Mouse (Mus musculus) embryo, embryonic 10.5 days (tissue): ENCODE results near the gene Myh14.
"Not testable (repeated sequence)": the region's sequence is repeated elsewhere in the genome, so short reads cannot be mapped to it uniquely, and the experiment has no call there.

ENCODE experiments used
- DNase-seq: peaks from one replicate; pipeline ENCODE4 v3.0.0-alpha.2; 2015; ENCODE audit warnings: low spot score

The Myh14 gene

GRCm38 (mm10) chr7:44670803-44671202 lies at the start of gene Myh14:
Myh14 (minus strand) TSS chr7:44670843.
- DNase-seq: peak; percentile 94

DNA sequence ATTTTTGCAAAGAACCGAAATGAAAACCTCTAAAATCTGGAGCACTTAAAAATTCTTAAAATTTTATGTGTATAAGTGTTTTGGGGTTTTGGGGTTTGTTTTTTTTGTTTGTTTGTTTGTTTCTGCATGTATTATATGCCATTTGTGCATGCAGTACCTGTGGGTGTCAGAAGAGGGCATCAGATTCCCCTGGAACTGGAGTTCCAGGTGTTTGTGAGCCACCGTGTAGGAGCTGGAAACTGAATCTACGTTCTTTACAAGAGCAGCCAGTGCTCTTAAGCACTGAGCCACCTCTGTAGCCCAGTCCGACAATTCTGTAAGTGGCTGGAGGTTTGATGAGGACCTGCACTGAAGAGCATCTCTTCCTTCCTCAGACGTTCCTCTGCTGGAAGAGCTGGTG lies 39.2 kb upstream of the Myh14 start:
- no peak for DNase-seq

DNA sequence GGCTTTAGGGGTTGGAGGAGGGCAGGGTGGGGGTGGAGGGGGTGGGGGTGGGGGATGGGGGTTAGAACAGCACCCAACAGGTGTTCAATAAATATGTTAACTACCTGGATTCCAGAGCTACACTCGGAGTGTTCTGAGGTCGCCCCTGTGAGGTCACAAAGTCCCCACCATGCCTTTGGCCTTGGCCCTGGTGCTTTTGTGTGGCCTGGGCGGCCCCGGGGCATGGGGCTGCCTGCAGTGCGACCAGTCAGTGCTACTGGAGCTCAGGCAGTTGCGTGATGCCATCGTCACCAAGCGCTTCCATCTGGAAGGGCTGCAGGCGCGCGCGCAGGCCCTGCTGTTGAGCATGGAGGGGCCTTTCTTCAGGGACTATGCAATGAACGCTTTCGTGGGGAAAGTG lies 37.9 kb upstream of the Myh14 start, which contains the start of gene Izumo2:
Izumo2 (plus strand) TSS at position 169 of the 400 bp plus-strand sequence.
- no peak for DNase-seq

- not testable (repeated sequence) for DNase-seq
Observed at GRCm38 (mm10) chr7:44708093-44708492, 37.5 kb upstream of the Myh14 start.

- no peak for DNase-seq
Observed at GRCm38 (mm10) chr7:44707169-44707675, 36.6 kb upstream of the Myh14 start.

GRCm38 (mm10) chr7:44706322-44706721 lies 35.7 kb upstream of the Myh14 start:
- DNase-seq: no peak

DNA sequence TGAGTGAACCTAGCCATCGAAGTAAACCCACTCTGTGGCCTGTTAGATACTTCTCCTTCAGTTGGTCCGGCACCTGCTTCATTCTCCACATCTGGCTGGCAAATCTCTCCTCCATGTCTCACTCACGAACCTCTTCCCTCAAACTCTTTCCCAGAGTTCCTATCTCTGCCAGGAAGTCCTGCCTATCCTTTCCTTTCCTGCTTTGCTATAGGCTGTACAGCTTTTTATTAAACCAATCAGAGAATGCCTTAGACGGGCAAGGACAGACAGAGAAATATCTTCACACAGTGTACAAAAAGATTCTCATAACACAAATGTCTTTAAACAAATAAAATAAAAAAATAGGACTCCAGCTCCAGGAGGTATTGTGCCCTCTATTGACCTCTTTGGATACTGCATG lies 34.4 kb upstream of the Myh14 start:
- no peak for DNase-seq

- DNase-seq: peak; percentile 52
Observed at GRCm38 (mm10) chr7:44704363-44704762, 33.7 kb upstream of the Myh14 start.

- DNase-seq: no peak
Observed at GRCm38 (mm10) chr7:44702985-44703384, 32.3 kb upstream of the Myh14 start.

DNA sequence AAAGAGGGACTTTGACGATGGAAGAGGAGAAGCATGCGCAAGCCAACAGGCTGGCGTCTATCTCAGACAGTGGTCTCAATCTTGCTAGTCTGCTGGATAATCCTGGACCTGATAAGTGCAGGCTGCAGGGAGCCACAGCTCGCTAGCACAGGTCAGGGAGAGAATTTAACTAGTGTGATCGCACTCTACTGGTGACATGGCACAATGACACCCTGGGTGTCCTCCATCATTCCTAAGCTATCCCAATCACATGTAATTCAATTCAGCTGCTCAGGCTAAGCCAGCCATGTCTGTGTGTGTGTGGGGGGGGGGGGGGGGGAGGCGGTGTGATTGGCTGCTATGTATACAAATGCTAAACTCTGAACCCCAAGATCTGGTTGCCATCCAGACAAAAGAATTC lies 31.3 kb upstream of the Myh14 start:
- DNase-seq: peak; percentile 67

- no peak for DNase-seq
Observed at GRCm38 (mm10) chr7:44697980-44698379, 27.3 kb upstream of the Myh14 start.

DNA sequence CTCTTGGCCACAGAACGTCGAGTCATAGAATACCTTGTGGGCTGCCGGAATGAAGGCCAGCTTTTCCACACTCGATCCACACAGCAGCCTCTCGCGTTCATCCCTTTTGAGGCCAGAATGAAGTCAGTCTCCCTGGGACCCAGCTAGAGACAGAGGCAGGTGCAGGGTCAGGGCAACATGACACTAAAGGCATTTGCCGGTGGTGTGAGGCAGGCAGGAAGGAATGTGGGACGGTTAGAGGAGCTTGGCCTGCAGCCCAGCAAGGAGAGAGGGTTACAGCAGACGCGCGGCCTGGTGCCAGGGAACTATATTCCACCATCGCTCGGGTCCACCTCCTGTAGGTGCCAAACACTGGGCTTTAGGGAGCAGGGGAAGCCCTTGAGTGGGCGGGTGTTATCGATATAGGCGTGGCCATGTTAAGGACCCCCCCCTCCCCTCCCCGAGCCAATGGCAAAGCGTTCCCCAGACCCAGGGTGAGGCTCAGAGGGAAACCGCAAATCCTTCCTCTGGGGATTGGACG lies 26.6 kb upstream of the Myh14 start:
- peak; percentile 30 for DNase-seq

- DNase-seq: no peak
Observed at GRCm38 (mm10) chr7:44695223-44695622, 24.6 kb upstream of the Myh14 start.

- no peak for DNase-seq
Observed at GRCm38 (mm10) chr7:44693427-44694175, 23.0 kb upstream of the Myh14 start.

DNA sequence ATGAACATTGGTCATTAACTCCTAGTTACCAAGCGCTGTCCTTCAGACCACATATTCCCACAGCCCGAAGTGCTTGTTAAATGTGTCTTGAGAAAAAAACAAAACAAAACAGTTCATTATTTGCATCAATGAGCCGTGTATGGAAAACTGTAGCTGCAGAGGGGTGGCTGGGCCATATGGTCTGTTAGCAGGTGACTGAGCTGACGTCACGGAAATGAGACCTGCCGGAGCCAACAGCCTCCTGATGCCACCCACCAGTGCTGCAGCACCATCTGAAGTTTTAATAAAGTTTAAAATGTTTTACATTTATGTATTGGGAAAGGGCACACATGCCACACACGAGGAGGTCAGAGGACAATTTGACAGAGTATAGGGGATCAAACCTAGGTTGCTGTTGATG lies 18.7 kb upstream of the Myh14 start:
- no peak for DNase-seq

DNA sequence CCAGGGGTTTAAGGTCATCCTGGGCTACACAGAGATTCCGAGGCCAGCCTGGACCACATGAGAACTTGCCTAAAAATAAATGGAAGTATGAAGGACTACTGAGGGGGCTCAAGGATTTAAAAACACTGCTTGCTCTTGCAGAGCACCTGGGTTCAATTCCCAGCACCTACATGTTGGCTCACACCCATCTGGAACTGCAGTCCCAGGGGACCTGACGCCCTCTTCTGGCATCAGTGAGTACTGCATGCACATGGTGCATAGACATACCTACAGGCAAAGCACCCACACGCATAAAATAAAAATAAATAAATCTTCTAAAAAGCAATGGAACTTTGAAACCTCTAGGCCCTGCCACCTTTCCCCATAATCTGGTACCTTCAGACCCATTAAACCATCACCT lies 18.2 kb upstream of the Myh14 start:
- no peak for DNase-seq

- DNase-seq: no peak
Observed at GRCm38 (mm10) chr7:44685531-44686402, 15.1 kb upstream of the Myh14 start.

DNA sequence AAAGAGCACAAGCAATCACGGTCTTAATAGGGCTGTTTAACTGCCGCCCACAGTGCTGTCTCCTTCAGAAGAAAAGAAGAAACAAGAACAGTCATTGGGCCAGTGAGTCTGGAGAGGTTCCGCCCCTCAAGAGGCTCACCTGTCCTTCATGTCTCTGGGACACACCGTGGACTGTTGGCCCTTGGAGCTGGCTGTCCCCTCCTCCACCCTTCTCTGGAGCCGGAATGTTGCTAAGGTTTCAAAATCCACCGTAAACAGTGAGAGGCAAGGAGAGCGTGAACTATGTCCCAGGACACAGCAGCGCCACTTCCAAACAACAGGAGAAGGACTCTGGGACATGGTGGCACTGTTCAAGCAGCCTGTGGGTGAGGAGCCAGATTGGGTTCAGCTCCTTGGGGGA lies 13.0 kb upstream of the Myh14 start:
- DNase-seq: no peak

- no peak for DNase-seq
Observed at GRCm38 (mm10) chr7:44676611-44677010, 6.0 kb upstream of the Myh14 start.

DNA sequence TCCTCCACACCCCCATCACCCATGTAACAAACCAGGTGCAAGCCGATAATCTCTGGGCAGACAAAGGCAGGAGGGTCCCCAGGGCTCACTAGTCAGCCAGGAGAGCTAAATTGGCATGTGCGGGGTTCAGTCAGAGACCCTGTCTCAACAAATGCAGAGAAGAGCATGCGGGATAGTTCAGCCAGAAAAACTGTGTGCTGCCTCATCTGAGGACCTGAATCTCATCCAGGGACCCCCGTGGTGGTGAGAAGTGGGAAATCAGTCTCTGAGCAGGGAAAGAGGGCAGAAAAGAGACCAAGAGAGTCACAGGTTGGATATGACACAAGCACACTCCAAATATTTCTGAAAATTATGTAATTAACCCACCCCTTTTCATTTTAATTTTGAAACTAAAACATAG lies 5.5 kb upstream of the Myh14 start:
- no peak for DNase-seq

- DNase-seq: no peak
Observed at GRCm38 (mm10) chr7:44675171-44675570, 4.5 kb upstream of the Myh14 start.

DNA sequence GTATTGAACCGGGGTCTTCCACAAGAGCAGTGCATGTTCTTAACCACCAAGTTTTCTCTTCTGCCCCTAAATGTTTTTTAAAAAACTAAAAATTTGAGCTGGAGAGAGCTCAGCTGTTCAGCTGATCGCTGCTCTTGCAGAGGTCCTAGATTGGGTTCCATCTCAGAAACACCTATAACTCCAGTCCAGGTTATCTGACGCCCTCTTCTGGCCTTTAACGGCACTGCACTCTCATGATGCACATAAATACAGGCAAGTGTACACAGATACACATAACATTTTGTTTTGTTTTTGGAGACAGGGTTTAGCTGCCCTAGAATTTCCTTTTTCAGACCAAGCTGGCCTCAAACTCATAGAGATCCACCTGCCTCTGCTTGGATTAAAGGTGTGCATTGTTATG lies 3.9 kb upstream of the Myh14 start:
- no peak for DNase-seq

GRCm38 (mm10) chr7:44672193-44672592 lies 1.6 kb upstream of the Myh14 start:
- DNase-seq: no peak
